23 mouse cellular contexts compared by ENCODE assay signal in genomic region chr15:79994566-79994965, GRCm38 (mm10).
"Had no signal": no experiment of that assay in that cellular context is flagged by ENCODE, and none has a peak within 500 bp of the region (broad histone marks: within the 10 kb centered on the region; RNA-seq: fewer than 3 reads in every experiment).

No protein-coding gene starts in this region.

- H3K36me3 ChIP-seq: heart, embryonic 10.5 days; heart, embryonic 12.5 days; hindbrain, embryonic 13.5 days; hindbrain, embryonic 15.5 days; limb, embryonic 15.5 days; liver, embryonic 12.5 days had no signal

- H3K4me3 ChIP-seq: heart, embryonic 10.5 days; heart, embryonic 12.5 days; hindbrain, embryonic 13.5 days; hindbrain, embryonic 15.5 days; kidney, embryonic 15.5 days; layer of hippocampus, adult 2 months; left cerebral cortex, adult 2 months; limb, embryonic 15.5 days; liver, embryonic 12.5 days had no signal

- ATAC-seq: hindbrain, postnatal 0 days; intestine, embryonic 16.5 days; liver, embryonic 12.5 days had no signal

- H3K9me3 ChIP-seq: heart, embryonic 10.5 days; heart, embryonic 12.5 days; hindbrain, embryonic 13.5 days; hindbrain, embryonic 15.5 days; kidney, embryonic 15.5 days; limb, embryonic 15.5 days; liver, embryonic 12.5 days had no signal

- H3K27ac ChIP-seq: heart, embryonic 10.5 days; hindbrain, embryonic 13.5 days; hindbrain, embryonic 15.5 days; hindbrain, postnatal 0 days; kidney, embryonic 15.5 days; kidney, postnatal 0 days; left cerebral cortex, adult 2 months; limb, embryonic 15.5 days; liver, embryonic 12.5 days; liver, embryonic 14.5 days had no signal

- H3K4me1 ChIP-seq: heart, embryonic 12.5 days; hindbrain, embryonic 13.5 days; hindbrain, embryonic 15.5 days; kidney, embryonic 15.5 days; limb, embryonic 15.5 days; liver, embryonic 12.5 days had no signal

- DNase-seq: gastrocnemius, postnatal 14 days; gastrocnemius, postnatal 36 days; heart, adult 18-20 months; heart, postnatal 14 days; heart, postnatal 36 days; kidney, adult 11 months; kidney, adult 2 months; kidney, adult 9 months; kidney, postnatal 14 days; kidney, postnatal 36 days had no signal

- H3K4me2 ChIP-seq: heart, embryonic 12.5 days; hindbrain, embryonic 13.5 days; hindbrain, embryonic 15.5 days; kidney, embryonic 15.5 days; limb, embryonic 15.5 days; liver, embryonic 12.5 days had no signal

- H3K9ac ChIP-seq: heart, embryonic 12.5 days; hindbrain, embryonic 13.5 days; hindbrain, embryonic 15.5 days; kidney, embryonic 15.5 days; limb, embryonic 15.5 days; liver, embryonic 12.5 days; liver, embryonic 14.5 days had no signal

- H3K27me3 ChIP-seq: hindbrain, embryonic 13.5 days; hindbrain, embryonic 15.5 days; kidney, embryonic 15.5 days; limb, embryonic 15.5 days had no signal
